Comparison of ENCODE assay signal across 19 mouse cellular contexts in the genomic region with DNA sequence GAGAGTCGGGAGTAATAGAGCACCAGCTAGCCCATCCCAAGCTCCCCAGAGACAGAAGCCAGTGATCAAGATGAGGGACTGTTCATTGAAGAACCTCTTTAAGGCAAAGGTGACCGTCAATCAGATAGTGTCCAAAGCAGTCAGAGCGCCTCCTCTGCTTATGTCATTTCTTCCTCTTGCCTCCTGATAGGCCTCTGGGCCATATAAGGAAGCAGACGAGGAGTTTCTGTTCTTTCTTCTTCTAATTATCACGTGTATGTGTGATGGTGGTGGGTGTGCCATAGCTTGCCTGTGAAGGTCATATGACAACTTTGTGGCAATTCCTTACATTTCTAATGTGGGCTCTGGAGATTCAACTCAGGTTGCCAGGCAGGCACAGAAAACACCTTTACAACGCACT. TPM values are rescaled to one million over a fixed set of nuclear protein-coding genes. Genes with fewer than 3 reads are reported as not detected.
A peak's percentile ranks its signal among the peaks of the same experiment; 100 is the strongest.
DNase-seq lines count a peak whose midpoint lies in the region; ATAC-seq and TF ChIP-seq lines count a peak whose summit lies in the region.
"Had no signal": no experiment of that assay in that cellular context is flagged by ENCODE, and none has a peak within 500 bp of the region (broad histone marks: within the 10 kb centered on the region; RNA-seq: fewer than 3 reads in every experiment).

No protein-coding gene starts in this region.

- peak in 1 of 2 experiments; percentile 21 for DNase-seq in heart, adult 2 months
- DNase-seq in heart, adult 8-10 months (ENCODE audit: low spot score): no peak
- DNase-seq in 416B (ENCODE audit: low read depth): peak; percentile 11
- DNase-seq in right cerebral cortex, postnatal 4 days: no peak
- DNase-seq in thymus, postnatal 10 days (ENCODE audit: low spot score in 2 of 2): no peak
- no peak for DNase-seq in thymus, postnatal 4 days
- DNase-seq: cerebellum, adult 11 months; cerebellum, postnatal 36 days; liver; liver, postnatal 0 days; thymus, adult 2 months had no signal

- no peak for TF ChIP-seq EP300 in heart, adult 2 months (IDR thresholded peaks at IDR 0.05; ENCODE audit: insufficient read depth, low read depth, low read length)

- H3K79me2 ChIP-seq in heart, adult 2 months (replicated peaks; ENCODE audit: control insufficient read depth, insufficient read depth, low read length): no peaks in the 10 kb centered on the region

- no peaks in the 10 kb centered on the region for H3K36me3 ChIP-seq in heart, adult 2 months (ENCODE audit: control insufficient read depth, insufficient read depth, low read length)
- H3K36me3 ChIP-seq in intestine, postnatal 0 days (ENCODE audit: control insufficient read depth, insufficient read depth): no peaks in the 10 kb centered on the region
- H3K36me3 ChIP-seq: hindbrain, embryonic 10.5 days; kidney, embryonic 15.5 days; midbrain, embryonic 10.5 days; neural tube, embryonic 15.5 days had no signal

- peak overlapping the region; percentile 54 for H3K27ac ChIP-seq in heart, adult 2 months
- peak overlapping the region; percentile 33 for H3K27ac ChIP-seq in bone marrow macrophage, adult 2 months (ENCODE audit: insufficient read depth, low read depth, low read length)
- H3K27ac ChIP-seq in intestine, postnatal 0 days (ENCODE audit: low read depth, low read length): peak overlapping the region; percentile 42; the same call in 1 of the 2 replicates
- H3K27ac ChIP-seq: hindbrain, embryonic 10.5 days; kidney, embryonic 15.5 days; midbrain, embryonic 10.5 days; neural tube, embryonic 15.5 days had no signal

- ATAC-seq in intestine, postnatal 0 days: no peak
- ATAC-seq: forebrain, postnatal 0 days; liver, postnatal 0 days had no signal

- no peaks in the 10 kb centered on the region for H3K27me3 ChIP-seq in heart, adult 2 months (ENCODE audit: control insufficient read depth, insufficient read depth, low read length)
- no peaks in the 10 kb centered on the region for H3K27me3 ChIP-seq in intestine, postnatal 0 days (replicated peaks; ENCODE audit: control insufficient read depth, insufficient read depth, low read length)
- H3K27me3 ChIP-seq: kidney, embryonic 15.5 days; neural tube, embryonic 15.5 days had no signal

- H3K9me3 ChIP-seq in intestine, postnatal 0 days (ENCODE audit: control insufficient read depth): no peaks in the 10 kb centered on the region
- H3K9me3 ChIP-seq: hindbrain, embryonic 10.5 days; kidney, embryonic 15.5 days; midbrain, embryonic 10.5 days; neural tube, embryonic 15.5 days had no signal

- no peak for TF ChIP-seq CTCF in heart, adult 2 months (IDR thresholded peaks at IDR 0.05)
- no peak for TF ChIP-seq CTCF in bone marrow macrophage, adult 2 months (IDR thresholded peaks at IDR 0.05; ENCODE audit: low read depth, low read length)
- no peak for TF ChIP-seq CTCF in intestine, postnatal 0 days (IDR thresholded peaks at IDR 0.05; ENCODE audit: low read depth)

- no peak overlapping the region for H3K4me3 ChIP-seq in heart, adult 2 months
- H3K4me3 ChIP-seq in bone marrow macrophage, adult 2 months (ENCODE audit: insufficient read depth, low read length): no peak overlapping the region
- no peak overlapping the region for H3K4me3 ChIP-seq in intestine, postnatal 0 days (ENCODE audit: low read depth, low read length)
- H3K4me3 ChIP-seq: erythroblast, embryonic 14.5 days; hindbrain, embryonic 10.5 days; kidney, embryonic 15.5 days; midbrain, embryonic 10.5 days; neural tube, embryonic 15.5 days had no signal

- intact Hi-C loops in heart, adult 2 months (cut with DNase I): no loop called here

- TF ChIP-seq POLR2A in heart, adult 2 months (IDR thresholded peaks at IDR 0.05; ENCODE audit: insufficient read depth, low read depth, low read length): no peak
- TF ChIP-seq POLR2A in bone marrow macrophage, adult 2 months (IDR thresholded peaks at IDR 0.05; ENCODE audit: borderline replicate concordance, low read depth, low read length): no peak

- H3K4me1 ChIP-seq in heart, adult 2 months (ENCODE audit: control insufficient read depth, insufficient read depth, low read length): peaks cover 28% of the 10 kb centered on the region
- peaks cover 24% of the 10 kb centered on the region for H3K4me1 ChIP-seq in bone marrow macrophage, adult 2 months (ENCODE audit: control insufficient read depth, insufficient read depth, low read length)
- H3K4me1 ChIP-seq in intestine, postnatal 0 days (replicated peaks; ENCODE audit: control insufficient read depth, insufficient read depth, low read length): peaks cover 28% of the 10 kb centered on the region

- H3K4me2 ChIP-seq in intestine, postnatal 0 days (replicated peaks; ENCODE audit: low read depth): no peak overlapping the region
- H3K4me2 ChIP-seq: kidney, embryonic 15.5 days; neural tube, embryonic 15.5 days had no signal

- WGBS in heart, adult 2 months: 64% methylated on average over 6 of the region's 6 CpGs
- WGBS in intestine, postnatal 0 days: 32% methylated on average over 6 of the region's 6 CpGs

- no peak overlapping the region for H3K9ac ChIP-seq in heart, adult 2 months (ENCODE audit: low read depth, low read length)
- H3K9ac ChIP-seq in intestine, postnatal 0 days (ENCODE audit: low read depth, low read length): no peak overlapping the region
- H3K9ac ChIP-seq: forebrain, postnatal 0 days; kidney, embryonic 15.5 days; liver, postnatal 0 days; neural tube, embryonic 15.5 days had no signal

RNA-seq across cellular contexts. Expression of a gene that starts 3.3 kb away (rescaled TPM):
- total RNA-seq in heart, adult 2 months (2021): 100 to 1,000 TPM; 234 to 237 TPM
- polyA plus RNA-seq in heart, adult 2 months (2012; rRNA removed): 317 and 318 TPM in 2 replicates
- 100 to 1,000 TPM; 224 to 279 (median 261) TPM for total RNA-seq in heart, adult 8-10 months (2022)
- polyA plus RNA-seq in bone marrow macrophage, adult 2 months (2012; ENCODE audit: insufficient read depth, insufficient read length, missing spikeins): 7.3 and 15.0 TPM in 2 replicates
- 102 and 103 TPM in 2 replicates for polyA plus RNA-seq in intestine, postnatal 0 days (2015; fragmentation: Nextera tagmentation; extraction: Ambion mirVana)

RNA-seq across cellular contexts. Expression of a gene that starts 13.8 kb away (rescaled TPM):
- total RNA-seq in heart, adult 2 months (2021): 10 to 100 TPM; 13.4 to 16.8 TPM
- 29.7 and 35.6 TPM in 2 replicates for polyA plus RNA-seq in heart, adult 2 months (2012; rRNA removed)
- 10 to 100 TPM; 13.7 to 19.4 (median 16.4) TPM for total RNA-seq in heart, adult 8-10 months (2022)
- polyA plus RNA-seq in bone marrow macrophage, adult 2 months (2012; ENCODE audit: insufficient read depth, insufficient read length, missing spikeins): 0.67 TPM in 1 of 2 replicates, not detected in the other
- polyA plus RNA-seq in intestine, postnatal 0 days (2015; fragmentation: Nextera tagmentation; extraction: Ambion mirVana): 17.0 and 17.2 TPM in 2 replicates
- polyA plus RNA-seq: erythroblast, embryonic 14.5 days had no signal

RNA-seq across cellular contexts. Expression of a gene that starts 14.7 kb away (rescaled TPM):
- total RNA-seq in heart, adult 2 months (2021): 1 to 10 TPM; 7.4 to 7.5 TPM
- 24.8 and 35.6 TPM in 2 replicates for polyA plus RNA-seq in heart, adult 2 months (2012; rRNA removed)
- total RNA-seq in heart, adult 8-10 months (2022): 10 to 100 TPM in 1 of 4 experiments, 1 to 10 TPM in 3; 9.0 to 11.1 (median 9.0) TPM
- 1.3 and 1.6 TPM in 2 replicates for polyA plus RNA-seq in bone marrow macrophage, adult 2 months (2012; ENCODE audit: insufficient read depth, insufficient read length, missing spikeins)
- 31.7 and 37.0 TPM in 2 replicates for polyA plus RNA-seq in intestine, postnatal 0 days (2015; fragmentation: Nextera tagmentation; extraction: Ambion mirVana)

RNA-seq across cellular contexts. Expression of a gene that starts 40.8 kb away (rescaled TPM):
- 10 to 100 TPM; 23.5 to 24.1 TPM for total RNA-seq in heart, adult 2 months (2021)
- 44.0 and 63.3 TPM in 2 replicates for polyA plus RNA-seq in heart, adult 2 months (2012; rRNA removed)
- 10 to 100 TPM; 18.8 to 28.0 (median 25.2) TPM for total RNA-seq in heart, adult 8-10 months (2022)
- polyA plus RNA-seq in bone marrow macrophage, adult 2 months (2012; ENCODE audit: insufficient read depth, insufficient read length, missing spikeins): 13.0 and 17.6 TPM in 2 replicates
- 31.6 and 33.0 TPM in 2 replicates for polyA plus RNA-seq in intestine, postnatal 0 days (2015; fragmentation: Nextera tagmentation; extraction: Ambion mirVana)

RNA-seq across cellular contexts. Expression of a gene that starts 40.9 kb away (rescaled TPM):
- total RNA-seq in heart, adult 2 months (2021): 1 to 10 TPM in 1 of 2 experiments, under 1 TPM in 1; 0.50 to 1.0 TPM
- polyA plus RNA-seq in heart, adult 2 months (2012; rRNA removed): 0.86 and 1.8 TPM in 2 replicates
- under 1 TPM; 0.59 to 0.90 (median 0.77) TPM for total RNA-seq in heart, adult 8-10 months (2022)
- polyA plus RNA-seq in bone marrow macrophage, adult 2 months (2012; ENCODE audit: insufficient read depth, insufficient read length, missing spikeins): not detected in 2 replicates
- polyA plus RNA-seq in intestine, postnatal 0 days (2015; fragmentation: Nextera tagmentation; extraction: Ambion mirVana): 0.13 and 0.14 TPM in 2 replicates
- polyA plus RNA-seq: erythroblast, embryonic 14.5 days had no signal

Comparison
In these comparisons a context has a peak if more than half of its experiments do, and no peak if none do; other contexts are left out.
1. RNA of a gene that starts 13.8 kb away (polyA plus RNA-seq): 29.7 to 35.6 TPM in heart, adult 2 months and 17.0 to 17.2 TPM in intestine, postnatal 0 days; 0.67 TPM in bone marrow macrophage, adult 2 months; every median in the first group is over 10 times any median in the second.
2. Peak in every context shown above with its lines, with median percentiles within 50 percentile points of each other: H3K27ac ChIP-seq.